Mouse (Mus musculus) liver, adult 2 months (tissue): ENCODE data around the gene Ccdc27. TPM values are rescaled to one million over a fixed set of nuclear protein-coding genes. Genes with fewer than 3 reads are reported as not detected.

Source experiments
- DNase-seq: peaks from one replicate; pipeline ENCODE4 v3.0.0-alpha.2; 2011; ENCODE audit warnings: low read depth, low spot score; ENCODE audit errors: extremely low read depth
- H3K27ac ChIP-seq: fragments of 200-500 bp; replicated peaks from 2 replicates; pipeline ENCODE4 v1.5.1; 2012; ENCODE audit warnings: low read depth, mild to moderate bottlenecking, control low read depth, inconsistent platforms, low read length; ENCODE audit not compliant: insufficient read depth
- H3K27me3 ChIP-seq: fragments of 200-500 bp; 2 replicates; pipeline ENCODE4 v1.6.1; 2012; ENCODE audit warnings: mild to moderate bottlenecking, moderate library complexity, low read length, inconsistent platforms; ENCODE audit not compliant: control insufficient read depth, insufficient read depth
- H3K36me3 ChIP-seq: fragments of 200-500 bp; 2 replicates; pipeline ENCODE4 v1.6.1; 2012; ENCODE audit warnings: low read length, inconsistent platforms; ENCODE audit not compliant: control insufficient read depth, insufficient read depth
- H3K4me1 ChIP-seq: fragments of 200-500 bp; 2 replicates; pipeline ENCODE4 v1.6.1; 2011; ENCODE audit warnings: low read length; ENCODE audit not compliant: control insufficient read depth, insufficient read depth
- H3K4me3 ChIP-seq: fragments of 200-500 bp; 2 replicates; pipeline ENCODE4 v1.5.1; 2011; ENCODE audit warnings: low read depth, mild to moderate bottlenecking, control low read depth, low read length, moderate library complexity; ENCODE audit not compliant: insufficient read depth
- H3K79me2 ChIP-seq: fragments of 200-500 bp; 2 replicates; pipeline ENCODE4 v1.6.1; 2012; ENCODE audit warnings: inconsistent platforms, mild to moderate bottlenecking, low read length, moderate library complexity; ENCODE audit not compliant: control insufficient read depth, insufficient read depth
- H3K9ac ChIP-seq: fragments of 200-500 bp; 2 replicates; pipeline ENCODE4 v1.6.1; 2012; ENCODE audit warnings: low read depth, mild to moderate bottlenecking, control low read depth, inconsistent platforms, low read length
- CTCF ChIP-seq: fragments of 200-500 bp; IDR thresholded peaks from 2 replicates; pipeline ENCODE4 v1.5.1; 2011; ENCODE audit warnings: low read depth, low read length, control low read depth
- POLR2A ChIP-seq: fragments of 200-500 bp; IDR thresholded peaks from 2 replicates; pipeline ENCODE4 v1.6.1; 2011; ENCODE audit warnings: low read length, control low read depth; ENCODE audit not compliant: insufficient read depth; ENCODE audit errors: extremely low read depth
- WGBS: fragments of 180-500 bp; shearing (Covaris S2); methylation state at CpG from one replicate; pipeline ENCODE4 v1.1.7; 2018; 5-methylcytosine and 5-hydroxymethylcytosine counted together
- polyA plus RNA-seq: library from polyadenylated mRNA; depleted of rRNA; stranded (reverse); fragments of >200 nt; gene quantifications from 2 replicates; pipeline ENCODE4 v1.2.3, GENCODE M21; 2012
- total RNA-seq: library from RNA; depleted of rRNA; stranded (reverse); fragments of >200 nt; gene quantifications from 2 replicates; pipeline ENCODE4 v1.2.3, GENCODE M21; 2014

The Ccdc27 gene
- total and polyA plus RNA-seq, 2 experiments: not detected

- H3K36me3 ChIP-seq: no peaks in the 10 kb centered on the region
- TF ChIP-seq POLR2A: no peak
- no peak for TF ChIP-seq CTCF
- no peak overlapping the region for H3K9ac ChIP-seq
- H3K4me1 ChIP-seq: no peaks in the 10 kb centered on the region
- no peak overlapping the region for H3K27ac ChIP-seq
- no peak for DNase-seq
- no peaks in the 10 kb centered on the region for H3K27me3 ChIP-seq
- H3K4me3 ChIP-seq: no peak overlapping the region
- 66% methylated on average over 4 of the region's 4 CpGs for WGBS
- H3K79me2 ChIP-seq: no peaks in the 10 kb centered on the region
Observed at GRCm38 (mm10) chr4:154057696-154058095, 15.2 kb upstream of the Ccdc27 start.

DNA sequence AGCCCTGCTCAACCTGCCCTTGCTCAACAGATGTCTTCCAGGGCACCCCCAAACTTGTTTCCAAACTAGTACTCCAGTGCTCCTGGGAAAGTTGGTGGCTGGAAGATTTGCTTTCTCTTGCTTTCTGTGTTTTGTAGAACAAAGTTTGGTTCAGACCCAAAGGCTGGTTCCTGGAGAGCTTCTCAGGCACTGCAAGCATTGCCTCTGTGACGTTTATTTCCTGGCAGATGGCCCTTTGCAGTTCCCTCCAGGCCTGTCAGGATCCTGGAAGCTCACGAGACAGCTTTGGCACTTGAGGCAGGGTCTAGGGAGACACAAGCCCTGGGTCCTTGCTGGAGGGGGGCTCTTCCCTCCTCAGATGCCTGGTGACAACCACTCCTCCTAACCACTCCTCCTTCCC lies 14.2 kb upstream of the Ccdc27 start:
- no peak for DNase-seq
- no peak overlapping the region for H3K4me3 ChIP-seq
- no peaks in the 10 kb centered on the region for H3K4me1 ChIP-seq
- H3K36me3 ChIP-seq: no peaks in the 10 kb centered on the region
- no peaks in the 10 kb centered on the region for H3K79me2 ChIP-seq
- H3K27me3 ChIP-seq: no peaks in the 10 kb centered on the region
- H3K27ac ChIP-seq: no peak overlapping the region
- no peak for TF ChIP-seq CTCF
- no peak for TF ChIP-seq POLR2A
- H3K9ac ChIP-seq: no peak overlapping the region
- 60% methylated on average over 2 of the region's 2 CpGs for WGBS

DNA sequence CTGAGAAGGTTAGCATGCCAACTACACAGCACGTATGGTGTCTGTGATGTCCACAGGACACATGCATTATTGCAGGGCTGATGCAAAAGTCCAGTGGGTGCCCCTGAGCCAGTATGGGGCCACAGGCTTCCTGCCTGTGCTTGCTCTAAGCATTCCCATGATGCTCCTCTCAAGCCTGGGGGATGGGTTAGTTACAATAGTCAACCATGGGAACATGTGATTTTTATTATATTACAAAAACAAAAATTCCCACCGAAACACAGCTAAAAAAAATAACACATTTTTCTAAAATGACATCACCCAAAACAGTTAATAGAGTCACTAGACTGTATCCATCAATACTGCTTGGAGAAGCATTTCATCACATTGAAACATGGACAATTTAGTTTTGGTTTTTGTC lies 13.6 kb upstream of the Ccdc27 start:
- no peak overlapping the region for H3K4me3 ChIP-seq
- H3K36me3 ChIP-seq: no peaks in the 10 kb centered on the region
- 65% methylated on average over 2 of the region's 2 CpGs for WGBS
- no peak overlapping the region for H3K27ac ChIP-seq
- TF ChIP-seq POLR2A: no peak
- TF ChIP-seq CTCF: no peak
- no peaks in the 10 kb centered on the region for H3K27me3 ChIP-seq
- H3K4me1 ChIP-seq: no peaks in the 10 kb centered on the region
- H3K79me2 ChIP-seq: no peaks in the 10 kb centered on the region
- H3K9ac ChIP-seq: no peak overlapping the region
- no peak for DNase-seq

DNA sequence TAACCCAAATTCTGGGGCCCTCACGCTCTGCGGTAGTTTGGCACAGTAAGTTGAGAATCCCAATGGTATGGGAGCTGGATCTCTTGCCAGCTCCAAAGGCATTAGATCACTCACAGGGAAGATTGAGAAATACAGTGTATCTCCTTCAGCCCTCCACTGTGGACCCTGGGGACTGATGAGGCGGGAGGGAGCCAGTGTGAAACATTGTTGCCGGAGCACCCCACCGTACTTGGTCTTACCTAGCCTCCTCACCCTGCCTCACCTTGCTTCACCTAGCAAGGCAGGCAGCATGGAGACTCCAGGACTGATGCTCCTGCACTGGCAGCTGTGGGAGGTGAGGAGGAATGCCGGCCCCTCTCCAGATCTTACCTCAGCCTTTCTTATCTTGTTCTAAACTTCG lies 13.0 kb upstream of the Ccdc27 start:
- no peak overlapping the region for H3K27ac ChIP-seq
- DNase-seq: no peak
- no peak overlapping the region for H3K9ac ChIP-seq
- no peak for TF ChIP-seq CTCF
- TF ChIP-seq POLR2A: no peak
- H3K27me3 ChIP-seq: no peaks in the 10 kb centered on the region
- WGBS: 83% methylated on average over 7 of the region's 7 CpGs
- H3K4me1 ChIP-seq: no peaks in the 10 kb centered on the region
- H3K36me3 ChIP-seq: no peaks in the 10 kb centered on the region
- no peak overlapping the region for H3K4me3 ChIP-seq
- H3K79me2 ChIP-seq: no peaks in the 10 kb centered on the region

- DNase-seq: no peak
- Histone ChIP-seq H3K79me2 (no peaks in the 10 kb centered on the region), H3K27ac (no peak overlapping the region), H3K36me3 (no peaks in the 10 kb centered on the region), H3K9ac (no peak overlapping the region), H3K4me1 (no peaks in the 10 kb centered on the region), H3K27me3 (no peaks in the 10 kb centered on the region), H3K4me3 (no peak overlapping the region)
- TF ChIP-seq CTCF (peak; percentile 36), POLR2A (no peak)
- WGBS: 58% methylated on average over 4 of the region's 4 CpGs
Observed at GRCm38 (mm10) chr4:154053065-154053464, 10.6 kb upstream of the Ccdc27 start.

DNA sequence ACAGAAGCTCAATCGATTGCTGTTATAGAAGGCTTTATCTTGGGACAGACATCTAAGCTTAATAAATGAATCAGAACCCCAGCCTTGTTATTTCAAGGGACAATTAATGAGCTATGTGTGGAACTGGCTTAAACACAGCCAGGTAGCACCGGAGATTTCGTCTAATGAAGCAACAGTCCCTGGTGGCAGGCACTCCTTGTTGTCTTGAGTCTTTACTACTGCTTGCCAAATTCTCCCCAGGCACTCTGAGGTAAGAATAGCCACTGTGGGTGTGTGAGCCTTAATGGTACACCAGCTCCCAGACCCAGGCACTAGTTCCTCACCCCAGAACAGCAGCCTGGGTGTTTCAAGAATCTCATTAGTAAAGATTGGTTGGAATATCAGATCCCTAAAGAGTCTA lies 8.9 kb upstream of the Ccdc27 start:
- DNase-seq: no peak
- Histone ChIP-seq H3K4me1 (no peaks in the 10 kb centered on the region), H3K36me3 (no peaks in the 10 kb centered on the region), H3K4me3 (no peak overlapping the region), H3K27me3 (no peaks in the 10 kb centered on the region), H3K9ac (no peak overlapping the region), H3K79me2 (no peaks in the 10 kb centered on the region), H3K27ac (no peak overlapping the region)
- WGBS: 89% methylated on average over 3 of the region's 3 CpGs
- no peak for TF ChIP-seq CTCF
- no peak for TF ChIP-seq POLR2A
